Mouse (Mus musculus) B cell, adult 67 days (primary cell): ENCODE data around the gene Ar. TPM values are rescaled to one million over a fixed set of nuclear protein-coding genes. Genes with fewer than 3 reads are reported as not detected.

Experiments
- total RNA-seq, 2 experiments: library from RNA; stranded (reverse); gene quantifications; 4 replicates each; pipeline ENCODE4 v1.2.4; 2023

The Ar gene
- total RNA-seq: under 1 TPM in 1 of 2 experiments, not detected in 1; 0.06 TPM

DNA sequence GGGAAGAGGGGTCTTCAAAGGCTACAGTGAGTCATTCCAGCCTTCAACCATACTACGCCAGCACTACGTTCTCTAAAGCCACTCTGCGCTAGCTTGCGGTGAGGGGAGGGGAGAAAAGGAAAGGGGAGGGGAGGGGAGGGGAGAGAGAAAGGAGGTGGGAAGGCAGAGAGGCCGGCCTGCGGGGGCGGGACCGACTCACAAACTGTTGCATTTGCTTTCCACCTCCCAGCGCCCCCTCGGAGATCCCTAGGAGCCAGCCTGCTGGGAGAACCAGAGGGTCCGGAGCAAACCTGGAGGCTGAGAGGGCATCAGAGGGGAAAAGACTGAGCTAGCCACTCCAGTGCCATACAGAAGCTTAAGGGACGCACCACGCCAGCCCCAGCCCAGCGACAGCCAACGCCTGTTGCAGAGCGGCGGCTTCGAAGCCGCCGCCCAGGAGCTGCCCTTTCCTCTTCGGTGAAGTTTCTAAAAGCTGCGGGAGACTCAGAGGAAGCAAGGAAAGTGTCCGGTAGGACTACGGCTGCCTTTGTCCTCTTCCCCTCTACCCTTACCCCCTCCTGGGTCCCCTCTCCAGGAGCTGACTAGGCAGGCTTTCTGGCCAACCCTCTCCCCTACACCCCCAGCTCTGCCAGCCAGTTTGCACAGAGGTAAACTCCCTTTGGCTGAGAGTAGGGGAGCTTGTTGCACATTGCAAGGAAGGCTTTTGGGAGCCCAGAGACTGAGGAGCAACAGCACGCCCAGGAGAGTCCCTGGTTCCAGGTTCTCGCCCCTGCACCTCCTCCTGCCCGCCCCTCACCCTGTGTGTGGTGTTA is at the start of gene Ar:
Gene Ar, plus strand, starts transcription at position 239 of the 812 bp plus-strand sequence.

